ENCODE assay signal across 8 mouse cellular contexts in genomic region chr16:59420867-59421251, GRCm38 (mm10). TPM values are rescaled to one million over a fixed set of nuclear protein-coding genes. Genes with fewer than 3 reads are reported as not detected.
A peak's percentile ranks its signal among the peaks of the same experiment; 100 is the strongest.
DNase-seq lines count a peak whose midpoint lies in the region; ATAC-seq and TF ChIP-seq lines count a peak whose summit lies in the region.
"Had no signal": no experiment of that assay in that cellular context is flagged by ENCODE, and none has a peak within 500 bp of the region (broad histone marks: within the 10 kb centered on the region; RNA-seq: fewer than 3 reads in every experiment).

No protein-coding gene starts in this region.

- H3K9ac ChIP-seq in hindbrain, embryonic 11.5 days (ENCODE audit: low read depth, low read length) = no peak overlapping the region
- H3K9ac ChIP-seq: lung, embryonic 15.5 days had no signal

- no peaks in the 10 kb centered on the region for H3K36me3 ChIP-seq in hindbrain, embryonic 11.5 days (ENCODE audit: control insufficient read depth, insufficient read depth, low read length)
- H3K36me3 ChIP-seq: lung, embryonic 15.5 days had no signal

- no peaks in the 10 kb centered on the region for H3K27me3 ChIP-seq in hindbrain, embryonic 11.5 days (ENCODE audit: control insufficient read depth, insufficient read depth, low read length)
- H3K27me3 ChIP-seq: lung, embryonic 15.5 days had no signal

- no peak overlapping the region for H3K4me2 ChIP-seq in hindbrain, embryonic 11.5 days (replicated peaks; ENCODE audit: low read depth, low read length)
- H3K4me2 ChIP-seq: lung, embryonic 15.5 days had no signal

- H3K27ac ChIP-seq in hindbrain, embryonic 11.5 days (ENCODE audit: low read depth, low read length) = no peak overlapping the region
- no peak overlapping the region for H3K27ac ChIP-seq in layer of hippocampus, adult 2 months
- H3K27ac ChIP-seq: lung, embryonic 15.5 days had no signal

- peak; percentile 76 for ATAC-seq in hindbrain, embryonic 11.5 days (ENCODE audit: low FRiP score)

- peak; percentile 80; the same call in 1 of the 2 replicates for TF ChIP-seq CTCF in brain, embryonic 14.5 days (IDR thresholded peaks at IDR 0.05; ENCODE audit: borderline replicate concordance, extremely low read depth, insufficient read depth, insufficient read length)
- TF ChIP-seq CTCF in layer of hippocampus, adult 2 months (conservative IDR thresholded peaks at IDR 0.05) = peak; percentile 93

- H3K4me1 ChIP-seq in hindbrain, embryonic 11.5 days (replicated peaks; ENCODE audit: control insufficient read depth, insufficient read depth, low read length) = no peaks in the 10 kb centered on the region
- H3K4me1 ChIP-seq: lung, embryonic 15.5 days had no signal

- no peaks in the 10 kb centered on the region for H3K9me3 ChIP-seq in hindbrain, embryonic 11.5 days (ENCODE audit: control insufficient read depth, low read length)
- H3K9me3 ChIP-seq: lung, embryonic 15.5 days had no signal

- DNase-seq in Muller cell, postnatal 12 days (ENCODE audit: inconsistent ontology term) = peak; percentile 29
- peak; percentile 94 for DNase-seq in brain, embryonic 14.5 days (ENCODE audit: low read depth)
- DNase-seq in fibroblast of lung, adult 2 months (ENCODE audit: low read depth) = peak; percentile 22
- DNase-seq in hindbrain, embryonic 11.5 days (ENCODE audit: low spot score) = peak; percentile 90
- DNase-seq in layer of hippocampus, adult 2 months (ENCODE audit: low spot score in 2 of 2) = peak; percentile 65 to 78
- DNase-seq in lung, postnatal 25 days (ENCODE audit: low spot score) = peak; percentile 59
- DNase-seq in right cerebral cortex, adult 18-20 months = peak; percentile 69

- 15% methylated on average over 6 of the region's 6 CpGs for WGBS in hindbrain, embryonic 11.5 days

- TF ChIP-seq POLR2A in brain, embryonic 14.5 days (IDR thresholded peaks at IDR 0.05; ENCODE audit: borderline replicate concordance, extremely low read depth, insufficient read depth, insufficient read length, poor library complexity, severe bottlenecking) = no peak

- H3K4me3 ChIP-seq in hindbrain, embryonic 11.5 days (ENCODE audit: low read depth, low read length) = no peak overlapping the region
- no peak overlapping the region for H3K4me3 ChIP-seq in layer of hippocampus, adult 2 months
- H3K4me3 ChIP-seq: lung, embryonic 15.5 days had no signal

RNA-seq across cellular contexts. Expression of gene Gabrr3, which starts 13.7 kb away (rescaled TPM):
- polyA plus RNA-seq in brain, embryonic 14.5 days (2012; rRNA removed) = 0.07 and 0.11 TPM in 2 replicates
- 0.12 TPM in 1 of 2 replicates, not detected in the other for polyA plus RNA-seq in hindbrain, embryonic 11.5 days (2014; fragmentation: Nextera tagmentation; extraction: Ambion mirVana)
- not detected for total RNA-seq in layer of hippocampus, adult 2 months (2021)
- polyA plus RNA-seq: lung, embryonic 15.5 days had no signal

RNA-seq across cellular contexts. Expression of gene Riox2, which starts 50.7 kb away (rescaled TPM):
- 5.8 and 7.8 TPM in 2 replicates for polyA plus RNA-seq in brain, embryonic 14.5 days (2012; rRNA removed)
- polyA plus RNA-seq in hindbrain, embryonic 11.5 days (2014; fragmentation: Nextera tagmentation; extraction: Ambion mirVana) = 24.0 and 26.6 TPM in 2 replicates
- total RNA-seq in layer of hippocampus, adult 2 months (2021) = 10 to 100 TPM; 13.8 to 17.2 TPM

RNA-seq across cellular contexts. Expression of gene Olfr209, which starts 57.1 kb away (rescaled TPM):
- polyA plus RNA-seq in brain, embryonic 14.5 days (2012; rRNA removed) = not detected in 2 replicates
- not detected in 2 replicates for polyA plus RNA-seq in hindbrain, embryonic 11.5 days (2014; fragmentation: Nextera tagmentation; extraction: Ambion mirVana)
- total RNA-seq in layer of hippocampus, adult 2 months (2021) = not detected
- polyA plus RNA-seq: lung, embryonic 15.5 days had no signal

Comparison
In these comparisons a context has a peak if more than half of its experiments do, and no peak if none do; other contexts are left out.
1. DNase-seq: peak in every context shown above with its lines; median percentile 94 in brain, embryonic 14.5 days; 90 in hindbrain, embryonic 11.5 days; 72 in layer of hippocampus, adult 2 months; 69 in right cerebral cortex, adult 18-20 months; 59 in lung, postnatal 25 days; 29 in Muller cell, postnatal 12 days; 22 in fibroblast of lung, adult 2 months.